Mouse (Mus musculus): ENCODE results near the gene Isoc2a. TPM values are rescaled to one million over a fixed set of nuclear protein-coding genes. Genes with fewer than 3 reads are reported as not detected.
A peak's percentile ranks its signal among the peaks of the same experiment; 100 is the strongest.

The Isoc2a gene
- polyA plus RNA-seq, 1 experiment from 2014 or later = 0.77 TPM

DNA sequence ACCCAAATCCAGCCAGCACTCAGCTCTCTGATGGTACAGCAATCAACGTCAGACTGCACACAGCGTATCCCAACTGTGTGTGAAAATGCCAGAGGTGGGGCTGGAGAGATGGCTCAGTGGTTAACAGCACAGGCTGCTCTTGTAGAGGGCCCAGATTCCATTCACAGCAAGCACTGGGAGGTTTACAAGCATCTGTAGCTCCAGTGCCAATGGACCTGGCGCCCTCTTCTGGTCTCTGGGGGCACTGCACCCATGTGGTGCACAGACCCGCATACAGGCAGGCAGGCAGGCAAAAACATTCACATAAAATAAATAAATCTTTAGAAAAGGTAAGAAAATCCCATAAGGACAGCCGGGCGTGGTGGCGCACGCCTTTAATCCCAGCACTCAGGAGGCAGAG lies 24.2 kb downstream of the Isoc2a start:
- Histone ChIP-seq H3K9me3 (no peaks in the 10 kb centered on the region), H3K4me3 (no peak overlapping the region), H3K36me3 (no peaks in the 10 kb centered on the region), H3K4me1 (replicated peaks) (peaks cover 19% of the 10 kb centered on the region), H3K27ac (replicated peaks) (no peak overlapping the region), H3K9ac (no peak overlapping the region), H3K27me3 (no peaks in the 10 kb centered on the region), H3K4me2 (no peak overlapping the region; the same call in 1 of the 2 replicates)
- ATAC-seq (ENCODE audit: low FRiP score, low read depth) = no peak
- WGBS = 48% methylated on average over 8 of the region's 8 CpGs

DNA sequence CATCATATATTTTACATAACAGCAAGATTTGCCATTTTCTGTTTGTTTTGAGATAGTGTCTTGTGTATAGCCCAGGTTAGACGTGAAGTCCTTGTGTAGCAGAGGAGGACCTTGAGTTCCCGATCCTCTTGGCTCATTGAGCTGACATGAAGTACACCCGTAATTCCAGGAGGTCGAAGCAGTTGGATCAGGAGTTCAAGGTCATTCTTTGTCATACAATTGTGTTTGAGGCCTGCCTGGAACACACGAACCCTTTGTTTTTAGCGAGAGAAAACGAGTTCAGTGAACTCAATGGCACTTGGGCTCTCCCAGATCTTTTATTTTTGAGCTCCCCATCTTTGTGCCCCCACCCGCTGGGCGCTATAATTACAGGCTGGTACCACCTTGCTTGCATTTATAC lies 25.5 kb downstream of the Isoc2a start:
- WGBS = 85% methylated on average over 9 of the region's 9 CpGs
- Histone ChIP-seq H3K9ac (no peak overlapping the region), H3K9me3 (no peaks in the 10 kb centered on the region), H3K4me3 (no peak overlapping the region), H3K4me1 (replicated peaks) (peaks cover 19% of the 10 kb centered on the region), H3K36me3 (no peaks in the 10 kb centered on the region), H3K27ac (replicated peaks) (no peak overlapping the region), H3K27me3 (no peaks in the 10 kb centered on the region), H3K4me2 (no peak overlapping the region)
- ATAC-seq (ENCODE audit: low FRiP score, low read depth) = no peak

- Histone ChIP-seq H3K4me1 (replicated peaks) (no peaks in the 10 kb centered on the region), H3K27ac (replicated peaks) (no peak within 1 kb of the TSS), H3K9me3 (no peaks in the 10 kb centered on the region), H3K4me2 (no peak within 1 kb of the TSS), H3K27me3 (no peaks in the 10 kb centered on the region), H3K4me3 (no peak within 1 kb of the TSS), H3K9ac (no peak within 1 kb of the TSS), H3K36me3 (no peaks in the 10 kb centered on the region)
- 62% methylated on average over 10 of the region's 10 CpGs for WGBS
- ATAC-seq (ENCODE audit: low FRiP score, low read depth) = no peak
Measured at GRCm38 (mm10) chr7:4906466-4906950, 29.6 kb downstream of the Isoc2a start, which contains the start of gene Gm36210. TSS of gene Gm36210 (minus strand) at chr7:4906516.

- H3K4me1 ChIP-seq (replicated peaks) = peaks cover 9% of the 10 kb centered on the region
- 38% methylated on average over 9 of the region's 9 CpGs for WGBS
- H3K36me3 ChIP-seq = no peaks in the 10 kb centered on the region
- no peaks in the 10 kb centered on the region for H3K27me3 ChIP-seq
- no peak for ATAC-seq (ENCODE audit: low FRiP score, low read depth)
- H3K9me3 ChIP-seq = no peaks in the 10 kb centered on the region
- no peak overlapping the region for H3K27ac ChIP-seq (replicated peaks)
- 0 out of 2 replicates have a peak overlapping the region, but pooled peaks have one; percentile 19 for H3K4me3 ChIP-seq
- 0 out of 2 replicates have a peak overlapping the region, but pooled peaks have one; percentile 10 for H3K4me2 ChIP-seq
- H3K9ac ChIP-seq = no peak overlapping the region
Measured at GRCm38 (mm10) chr7:4911561-4911960, 34.6 kb downstream of the Isoc2a start.

DNA sequence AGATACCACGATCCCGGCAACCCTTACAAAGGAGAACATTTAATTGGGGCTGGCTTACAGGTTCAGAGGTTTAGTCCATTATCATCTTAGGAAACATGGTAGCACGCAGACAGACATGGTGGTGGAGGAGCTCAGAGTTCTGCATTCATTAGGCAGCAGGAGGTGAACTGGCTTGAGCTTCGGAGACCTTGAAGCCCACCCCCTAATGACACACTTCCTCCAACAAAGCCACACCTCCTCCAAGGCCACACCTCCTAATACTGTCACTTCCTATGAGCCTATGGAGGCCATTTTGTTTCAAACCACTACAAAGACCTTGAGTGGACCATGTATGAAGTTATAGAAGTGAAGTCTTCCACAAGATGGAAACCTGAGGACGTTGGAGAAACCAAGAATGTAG lies 35.3 kb downstream of the Isoc2a start:
- peak overlapping the region; percentile 19; the same call in 1 of the 2 replicates for H3K4me3 ChIP-seq
- no peaks in the 10 kb centered on the region for H3K36me3 ChIP-seq
- H3K4me2 ChIP-seq = no peak overlapping the region
- ATAC-seq (ENCODE audit: low FRiP score, low read depth) = no peak
- 49% methylated on average over 5 of the region's 5 CpGs for WGBS
- no peak overlapping the region for H3K27ac ChIP-seq (replicated peaks)
- H3K9me3 ChIP-seq = no peaks in the 10 kb centered on the region
- H3K27me3 ChIP-seq = no peaks in the 10 kb centered on the region
- peaks cover 16% of the 10 kb centered on the region for H3K4me1 ChIP-seq (replicated peaks)
- H3K9ac ChIP-seq = no peak overlapping the region

GRCm38 (mm10) chr7:4915007-4915665 lies 38.2 kb downstream of the Isoc2a start, which contains the start of gene Zfp628:
TSS of gene Zfp628 (plus strand) at chr7:4915217.
- H3K9ac ChIP-seq = peak within 1 kb of the TSS; percentile 71
- peak within 1 kb of the TSS; percentile 99 for H3K27ac ChIP-seq (replicated peaks)
- H3K9me3 ChIP-seq = no peaks in the 10 kb centered on the region
- H3K4me2 ChIP-seq = peak within 1 kb of the TSS; percentile 85
- peaks cover 16% of the 10 kb centered on the region; the same call in 1 of the 2 replicates for H3K36me3 ChIP-seq
- WGBS = under 1% methylated on average over 49 of the region's 56 CpGs
- H3K4me1 ChIP-seq (replicated peaks) = peaks cover 17% of the 10 kb centered on the region
- H3K27me3 ChIP-seq = no peaks in the 10 kb centered on the region
- peak; percentile 90 for ATAC-seq (ENCODE audit: low FRiP score, low read depth)
- H3K4me3 ChIP-seq = peak within 1 kb of the TSS; percentile 67

DNA sequence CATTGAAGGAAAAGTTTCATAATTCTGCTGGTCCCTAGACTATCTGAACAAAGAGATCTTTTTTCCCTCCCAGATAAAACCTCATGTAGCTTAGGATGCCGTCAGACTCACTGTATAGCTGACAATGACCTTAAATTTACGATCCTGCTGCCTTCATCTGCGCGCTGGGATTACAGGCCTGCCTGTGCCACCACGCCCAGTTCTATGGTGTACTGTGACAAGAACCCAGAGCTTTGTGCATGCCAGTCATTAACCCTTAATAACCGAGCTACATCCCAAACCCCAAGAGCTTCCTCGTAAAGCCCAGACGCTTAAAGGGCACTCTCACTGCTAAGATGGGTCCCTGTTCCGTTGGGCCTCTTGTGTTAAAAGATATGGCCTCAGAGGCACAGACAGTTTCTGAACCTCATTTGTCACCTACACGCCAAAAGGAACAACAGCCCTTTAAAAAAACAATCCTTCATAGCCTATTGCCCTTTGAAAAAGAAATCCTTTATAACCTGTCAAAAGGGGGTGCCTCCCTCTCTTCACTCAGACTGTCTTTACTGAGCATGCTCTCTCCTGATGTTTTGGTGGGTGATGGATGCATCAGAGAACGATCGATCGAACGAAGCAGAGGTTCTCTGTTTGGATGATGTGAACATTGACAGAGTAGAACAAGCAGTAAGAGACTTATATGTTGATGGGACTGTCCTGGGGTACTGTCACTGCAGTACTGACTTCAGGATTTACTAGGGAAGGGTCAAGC lies 38.9 kb downstream of the Isoc2a start:
- ATAC-seq (ENCODE audit: low FRiP score, low read depth) = peak; percentile 24
- Histone ChIP-seq H3K4me2 (peak overlapping the region; percentile 85), H3K4me3 (peak overlapping the region; percentile 67), H3K4me1 (replicated peaks) (peaks cover 18% of the 10 kb centered on the region), H3K27me3 (no peaks in the 10 kb centered on the region), H3K9me3 (no peaks in the 10 kb centered on the region), H3K27ac (replicated peaks) (peak overlapping the region; percentile 99), H3K36me3 (peaks cover 23% of the 10 kb centered on the region; the same call in 1 of the 2 replicates), H3K9ac (peak overlapping the region; percentile 71)
- WGBS = 9% methylated on average over 14 of the region's 14 CpGs

- WGBS = 93% methylated on average over 2 of the region's 2 CpGs
- H3K9me3 ChIP-seq = no peaks in the 10 kb centered on the region
- ATAC-seq (ENCODE audit: low FRiP score, low read depth) = no peak
- peaks cover 33% of the 10 kb centered on the region for H3K4me1 ChIP-seq (replicated peaks)
- H3K9ac ChIP-seq = no peak overlapping the region
- H3K4me2 ChIP-seq = no peak overlapping the region
- no peak overlapping the region for H3K4me3 ChIP-seq
- peaks cover 23% of the 10 kb centered on the region; the same call in 1 of the 2 replicates for H3K36me3 ChIP-seq
- H3K27ac ChIP-seq (replicated peaks) = peak overlapping the region; percentile 99; the same call in 1 of the 2 replicates
- no peaks in the 10 kb centered on the region for H3K27me3 ChIP-seq
Measured at GRCm38 (mm10) chr7:4917494-4917893, 40.5 kb downstream of the Isoc2a start.

DNA sequence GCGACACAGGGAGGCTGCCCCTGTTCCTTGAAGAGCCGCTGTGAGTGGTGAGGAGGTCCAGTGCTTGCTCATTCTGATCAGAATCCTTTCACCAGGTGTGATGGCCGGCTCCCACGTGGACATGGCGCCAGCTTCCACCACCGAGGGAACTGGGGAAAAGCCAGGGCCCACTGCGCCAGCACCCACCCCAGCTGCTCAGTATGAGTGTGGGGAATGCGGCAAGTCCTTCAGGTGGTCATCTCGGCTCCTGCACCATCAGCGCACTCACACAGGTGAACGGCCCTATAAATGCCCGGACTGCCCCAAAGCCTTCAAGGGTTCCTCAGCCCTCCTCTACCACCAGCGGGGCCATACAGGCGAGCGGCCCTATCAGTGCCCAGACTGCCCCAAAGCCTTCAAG lies 41.7 kb downstream of the Isoc2a start:
- H3K36me3 ChIP-seq = peaks cover 23% of the 10 kb centered on the region; the same call in 1 of the 2 replicates
- no peaks in the 10 kb centered on the region for H3K27me3 ChIP-seq
- no peak overlapping the region for H3K27ac ChIP-seq (replicated peaks)
- H3K4me2 ChIP-seq = no peak overlapping the region
- H3K9me3 ChIP-seq = no peaks in the 10 kb centered on the region
- H3K4me3 ChIP-seq = no peak overlapping the region
- peaks cover 43% of the 10 kb centered on the region for H3K4me1 ChIP-seq (replicated peaks)
- no peak for ATAC-seq (ENCODE audit: low FRiP score, low read depth)
- WGBS = 95% methylated on average over 15 of the region's 15 CpGs
- no peak overlapping the region for H3K9ac ChIP-seq

DNA sequence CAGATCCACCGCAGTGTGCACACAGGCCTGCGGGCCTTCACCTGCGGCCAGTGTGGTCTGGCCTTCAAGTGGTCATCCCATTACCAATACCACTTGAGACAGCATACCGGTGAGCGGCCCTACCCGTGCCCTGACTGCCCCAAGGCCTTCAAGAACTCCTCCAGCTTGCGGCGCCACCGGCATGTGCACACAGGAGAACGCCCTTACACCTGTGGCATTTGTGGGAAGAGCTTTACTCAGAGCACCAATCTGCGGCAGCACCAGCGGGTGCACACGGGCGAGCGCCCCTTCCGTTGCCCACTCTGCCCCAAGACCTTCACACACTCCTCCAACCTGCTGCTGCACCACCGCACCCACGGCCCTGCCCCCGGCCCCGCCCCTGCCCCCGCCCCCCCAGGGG lies 42.1 kb downstream of the Isoc2a start:
- H3K27ac ChIP-seq (replicated peaks) = no peak overlapping the region
- peaks cover 23% of the 10 kb centered on the region; the same call in 1 of the 2 replicates for H3K36me3 ChIP-seq
- H3K4me3 ChIP-seq = no peak overlapping the region
- H3K9ac ChIP-seq = no peak overlapping the region
- no peak overlapping the region for H3K4me2 ChIP-seq
- 92% methylated on average over 17 of the region's 21 CpGs for WGBS
- H3K27me3 ChIP-seq = no peaks in the 10 kb centered on the region
- no peaks in the 10 kb centered on the region for H3K9me3 ChIP-seq
- no peak for ATAC-seq (ENCODE audit: low FRiP score, low read depth)
- H3K4me1 ChIP-seq (replicated peaks) = peaks cover 47% of the 10 kb centered on the region

DNA sequence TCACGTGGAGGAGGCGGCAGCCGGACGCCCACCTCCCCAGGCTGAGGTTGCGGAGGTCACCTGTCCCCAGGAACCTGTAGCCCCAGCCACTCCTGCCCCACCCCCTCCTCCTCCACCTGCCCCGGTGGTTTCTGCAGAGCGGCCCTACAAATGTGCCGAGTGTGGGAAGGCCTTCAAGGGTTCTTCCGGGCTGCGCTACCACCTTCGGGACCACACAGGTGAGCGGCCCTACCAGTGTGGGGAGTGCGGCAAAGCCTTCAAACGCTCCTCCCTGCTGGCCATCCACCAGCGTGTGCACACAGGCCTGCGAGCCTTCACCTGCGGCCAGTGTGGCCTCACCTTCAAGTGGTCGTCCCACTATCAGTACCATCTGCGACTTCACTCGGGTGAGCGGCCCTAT lies 43.0 kb downstream of the Isoc2a start:
- no peak overlapping the region for H3K4me2 ChIP-seq
- no peak for ATAC-seq (ENCODE audit: low FRiP score, low read depth)
- peaks cover 23% of the 10 kb centered on the region; the same call in 1 of the 2 replicates for H3K36me3 ChIP-seq
- no peak overlapping the region for H3K9ac ChIP-seq
- 0 out of 2 replicates have a peak overlapping the region, but pooled peaks have one; percentile 12 for H3K27ac ChIP-seq (replicated peaks)
- H3K4me1 ChIP-seq (replicated peaks) = peaks cover 52% of the 10 kb centered on the region
- no peaks in the 10 kb centered on the region for H3K9me3 ChIP-seq
- WGBS = 92% methylated on average over 21 of the region's 21 CpGs
- no peaks in the 10 kb centered on the region for H3K27me3 ChIP-seq
- no peak overlapping the region for H3K4me3 ChIP-seq

DNA sequence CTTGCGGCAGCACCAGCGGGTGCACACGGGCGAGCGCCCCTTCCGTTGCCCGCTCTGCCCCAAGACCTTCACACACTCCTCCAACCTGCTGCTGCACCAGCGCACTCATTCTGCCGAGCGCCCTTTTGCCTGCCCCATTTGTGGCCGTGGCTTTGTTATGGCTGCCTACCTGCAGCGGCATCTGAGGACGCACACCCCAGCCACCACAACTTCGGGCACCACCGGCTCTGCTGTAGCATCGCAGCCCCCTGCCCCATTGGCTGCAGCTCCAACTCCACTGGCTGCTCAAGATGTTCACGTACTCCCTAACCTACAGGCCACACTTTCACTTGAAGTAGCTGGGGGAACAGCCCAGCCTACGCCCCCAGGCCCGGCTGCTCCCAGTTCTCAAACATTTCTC lies 43.5 kb downstream of the Isoc2a start:
- Histone ChIP-seq H3K4me1 (replicated peaks) (peaks cover 57% of the 10 kb centered on the region), H3K27me3 (no peaks in the 10 kb centered on the region), H3K36me3 (peaks cover 23% of the 10 kb centered on the region; the same call in 1 of the 2 replicates), H3K4me2 (no peak overlapping the region), H3K27ac (replicated peaks) (peak overlapping the region; percentile 12; the same call in 1 of the 2 replicates), H3K4me3 (no peak overlapping the region), H3K9me3 (no peaks in the 10 kb centered on the region), H3K9ac (no peak overlapping the region)
- no peak for ATAC-seq (ENCODE audit: low FRiP score, low read depth)
- 93% methylated on average over 19 of the region's 19 CpGs for WGBS
